Mouse (Mus musculus) ES-E14 (cell line): ENCODE measurements around the gene Nab2.

ENCODE experiments used
- HCFC1 ChIP-seq: IDR thresholded peaks from 2 replicates; pipeline ENCODE4 v1.6.1; 2012; ENCODE audit warnings: low read length, inconsistent platforms, borderline replicate concordance; ENCODE audit not compliant: insufficient read depth
- MAFK ChIP-seq: IDR thresholded peaks from 2 replicates; pipeline ENCODE4 v1.6.1; 2014; ENCODE audit warnings: mild to moderate bottlenecking, low read depth, low read length, inconsistent platforms; ENCODE audit not compliant: insufficient read depth

DNA sequence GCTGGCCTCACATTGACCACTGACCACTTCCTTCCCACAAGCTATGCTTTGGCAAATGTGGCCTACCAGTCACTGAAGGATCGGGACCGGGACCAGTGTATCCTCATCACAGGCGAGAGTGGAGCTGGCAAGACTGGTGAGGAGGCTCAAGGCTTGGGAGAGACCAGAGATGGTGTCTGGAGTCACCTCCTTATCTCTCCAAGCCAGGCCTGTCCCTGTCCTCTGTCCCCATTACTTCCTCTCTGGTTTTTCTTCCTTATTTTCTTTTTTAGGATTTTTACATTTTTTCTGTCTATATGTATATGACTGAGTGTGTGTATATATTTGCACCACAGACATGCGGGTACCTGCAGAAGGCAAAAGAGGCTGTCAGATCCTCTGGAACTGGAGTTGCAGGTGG, 37.4 kb upstream of the Nab2 start:
- no peak for TF ChIP-seq MAFK
- TF ChIP-seq HCFC1: no peak
